Mouse (Mus musculus) erythroblast, embryonic 14.5 days (primary cell): ENCODE measurements around the gene Hsf2. TPM values are rescaled to one million over a fixed set of nuclear protein-coding genes. Genes with fewer than 3 reads are reported as not detected.
A peak's percentile ranks its signal among the peaks of the same experiment; 100 is the strongest.
"Not testable (repeated sequence)": the region's sequence is repeated elsewhere in the genome, so short reads cannot be mapped to it uniquely, and the experiment has no call there.

Experiments
- H3K27me3 ChIP-seq: 2 replicates; pipeline ENCODE4 v1.6.1; 2012; ENCODE audit warnings: inconsistent platforms; ENCODE audit not compliant: control insufficient read depth
- H3K36me3 ChIP-seq: 2 replicates; pipeline ENCODE4 v1.6.1; 2012; ENCODE audit warnings: mild to moderate bottlenecking, inconsistent platforms; ENCODE audit not compliant: control insufficient read depth
- H3K4me1 ChIP-seq: 2 replicates; pipeline ENCODE4 v1.6.1; 2012; ENCODE audit warnings: inconsistent platforms; ENCODE audit not compliant: control insufficient read depth
- H3K4me3 ChIP-seq: replicated peaks from 2 replicates; pipeline ENCODE3; 2012; ENCODE audit warnings: moderate library complexity, mild to moderate bottlenecking, inconsistent platforms
- H3K9me3 ChIP-seq: 2 replicates; pipeline ENCODE4 v1.6.1; 2012; ENCODE audit warnings: low read length, inconsistent platforms, mixed read lengths; ENCODE audit not compliant: control insufficient read depth
- GATA1 ChIP-seq: IDR thresholded peaks from 2 replicates; pipeline ENCODE4 v1.6.1; 2012; ENCODE audit warnings: low read length, inconsistent platforms, mixed read lengths
- TAL1 ChIP-seq: IDR thresholded peaks from 3 replicates; pipeline ENCODE4 v1.6.1; 2012; ENCODE audit warnings: low read length, inconsistent platforms, mixed read lengths
- polyA plus RNA-seq: library from polyadenylated mRNA; stranded (reverse); fragments of >175 nt; gene quantifications from 2 replicates; pipeline ENCODE4 v1.2.3, GENCODE M21; 2012

Gene Hsf2
- polyA plus RNA-seq, 1 experiment, result 0.01 TPM

DNA sequence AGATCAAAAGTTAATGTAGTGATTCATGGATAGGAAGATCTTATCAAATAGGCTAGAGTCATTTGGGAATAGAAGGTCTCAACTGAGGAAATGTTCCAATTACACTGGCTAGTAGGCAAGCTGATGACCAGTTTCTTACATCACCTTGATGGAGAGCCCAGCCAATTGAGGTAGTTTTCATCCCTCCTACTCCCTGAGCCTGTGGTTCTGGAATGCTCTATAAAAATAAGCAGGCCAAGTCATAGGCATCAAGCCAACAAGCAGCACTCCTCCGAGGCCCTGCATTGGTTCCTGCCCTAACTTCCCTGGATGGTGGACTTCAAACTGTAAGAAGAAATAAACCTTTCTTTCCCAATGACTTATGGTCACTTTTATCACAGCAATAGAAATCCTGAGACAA lies 29.1 kb downstream of the Hsf2 start:
- H3K36me3 ChIP-seq, result peaks cover 89% of the 10 kb centered on the region
- TF ChIP-seq GATA1 (no peak), TAL1 (no peak)

DNA sequence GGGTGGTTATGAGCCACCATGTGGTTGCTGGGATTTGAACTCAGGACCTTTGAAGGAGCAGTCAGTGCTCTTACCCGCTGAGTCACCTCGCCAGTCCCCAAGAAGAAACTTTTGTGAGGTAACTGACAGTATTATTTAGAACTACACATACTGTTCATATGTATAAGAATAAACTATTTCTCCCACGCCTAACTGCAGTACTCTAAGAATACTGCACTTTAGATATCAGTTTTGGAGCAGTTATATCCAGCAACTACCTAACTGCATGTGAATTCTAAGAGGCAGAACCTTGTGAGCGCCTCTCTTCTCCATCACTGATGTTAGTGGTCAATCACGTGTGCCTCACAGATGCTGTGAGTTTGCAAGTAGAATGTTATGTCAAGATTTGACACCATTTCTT lies 40.3 kb downstream of the Hsf2 start:
- Histone ChIP-seq H3K4me1 (peaks cover 36% of the 10 kb centered on the region), H3K9me3 (no peaks in the 10 kb centered on the region), H3K4me3 (no peak overlapping the region), H3K27me3 (no peaks in the 10 kb centered on the region), H3K36me3 (peaks cover 81% of the 10 kb centered on the region)
- no peak for TF ChIP-seq TAL1
- TF ChIP-seq GATA1, result no peak

More for the DNA sequence above, 29.1 kb downstream of the Hsf2 start:
- Histone ChIP-seq H3K4me1 (no peaks in the 10 kb centered on the region), H3K4me3 (no peak overlapping the region), H3K9me3 (no peaks in the 10 kb centered on the region), H3K27me3 (no peaks in the 10 kb centered on the region)

DNA sequence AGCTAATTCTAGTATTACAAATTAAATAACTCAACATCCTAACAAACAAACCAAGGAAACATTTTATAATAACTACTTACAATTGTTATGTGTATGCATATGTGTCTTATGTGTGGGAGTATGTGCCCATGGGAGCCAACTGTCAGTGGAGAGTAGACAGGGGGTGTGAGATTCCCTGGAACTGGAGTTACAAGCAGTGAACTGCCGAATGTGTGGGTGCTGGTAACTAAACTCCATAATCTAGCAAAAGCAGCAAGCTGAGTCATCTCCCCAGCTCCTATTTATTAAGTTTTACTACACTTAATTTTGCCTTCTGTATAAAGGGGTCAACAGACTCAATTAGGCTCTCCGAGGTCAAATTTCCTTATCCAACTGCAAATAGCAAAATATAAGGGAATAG lies 44.9 kb downstream of the Hsf2 start:
- H3K36me3 ChIP-seq, result peaks cover 37% of the 10 kb centered on the region
- TF ChIP-seq TAL1 (no peak), GATA1 (no peak)
- peak overlapping the region; percentile 97 for H3K4me3 ChIP-seq
- H3K9me3 ChIP-seq, result no peaks in the 10 kb centered on the region
- peaks cover 42% of the 10 kb centered on the region for H3K4me1 ChIP-seq
- peaks cover 2% of the 10 kb centered on the region for H3K27me3 ChIP-seq

DNA sequence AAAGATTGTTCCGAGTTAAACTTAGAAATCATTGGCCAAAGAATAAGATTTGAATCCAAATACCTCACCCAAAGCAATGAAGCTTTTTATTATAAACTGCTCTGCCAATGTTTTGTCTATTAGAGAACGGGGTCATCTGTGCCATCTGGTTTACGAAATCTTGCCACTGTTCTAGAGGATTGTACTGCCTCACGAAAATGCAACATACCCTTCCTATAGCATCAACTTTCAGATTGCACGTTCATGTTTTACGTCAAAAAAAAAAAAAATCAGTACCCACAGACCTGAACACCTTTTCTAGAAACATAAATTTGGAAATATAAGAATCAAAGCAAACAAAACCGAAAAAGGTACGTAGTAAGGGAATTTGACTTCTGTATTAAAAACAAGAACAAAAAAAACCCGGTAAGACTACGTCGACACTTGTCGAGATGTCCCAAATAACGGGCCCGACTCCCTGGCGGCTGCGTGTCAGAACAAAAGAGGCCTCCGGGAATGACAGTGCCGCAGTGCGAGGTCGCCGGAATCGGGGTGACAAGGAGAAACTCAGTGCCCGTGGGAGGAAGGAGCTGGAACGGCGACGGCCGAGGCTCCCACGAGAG lies 45.5 kb downstream of the Hsf2 start:
- H3K36me3 ChIP-seq, result peaks cover 31% of the 10 kb centered on the region
- TF ChIP-seq GATA1, result no peak
- no peak for TF ChIP-seq TAL1
- H3K4me1 ChIP-seq, result peaks cover 39% of the 10 kb centered on the region
- H3K4me3 ChIP-seq, result peak overlapping the region; percentile 97
- H3K9me3 ChIP-seq, result no peaks in the 10 kb centered on the region
- H3K27me3 ChIP-seq, result peaks cover 3% of the 10 kb centered on the region

DNA sequence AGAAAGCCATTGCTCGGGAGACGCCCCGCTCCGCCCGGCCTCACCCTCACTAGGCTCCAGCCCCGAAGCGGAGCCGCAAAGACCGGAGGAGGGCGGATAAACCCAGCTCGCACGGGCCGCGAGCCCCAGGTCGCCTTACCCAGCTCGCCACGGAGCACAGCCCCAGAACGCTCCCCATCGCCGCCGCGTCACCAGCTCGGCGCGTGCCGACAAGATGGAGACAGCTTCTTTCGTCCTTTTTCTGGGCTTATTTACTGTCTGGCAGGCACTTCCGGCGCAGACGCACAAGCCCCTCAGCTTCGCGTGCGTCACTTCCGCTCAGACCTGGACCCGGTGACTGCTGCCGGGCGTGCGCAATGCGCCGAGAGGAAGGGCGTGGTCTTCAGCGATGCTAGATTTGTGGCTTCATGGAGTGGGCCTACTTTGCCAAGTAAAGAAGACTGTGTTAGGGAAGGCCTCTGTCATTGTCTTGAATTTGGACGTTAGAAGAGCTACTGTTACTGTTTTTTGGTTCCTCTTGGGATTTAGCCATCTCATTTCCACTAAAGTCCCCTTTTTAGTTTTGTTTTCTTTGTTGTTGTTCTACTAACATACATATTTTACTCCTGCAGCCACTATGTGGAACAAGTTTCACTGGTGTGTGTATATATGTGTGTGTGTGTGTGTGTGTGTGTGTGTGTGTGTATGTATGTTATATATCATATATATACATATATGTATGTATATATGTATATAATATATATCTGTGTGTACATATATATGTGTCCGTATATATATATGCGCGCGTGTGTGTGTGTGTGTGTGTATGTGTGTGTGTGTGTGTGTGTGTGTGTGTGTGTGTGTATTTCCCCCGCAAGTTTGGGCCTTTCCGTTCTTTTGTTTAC lies 46.3 kb downstream of the Hsf2 start, which contains the start of gene Serinc1:
TSS of gene Serinc1 (minus strand) at position 313 of the 884 bp plus-strand sequence.
- H3K9me3 ChIP-seq, result no peaks in the 10 kb centered on the region
- peaks cover 6% of the 10 kb centered on the region for H3K27me3 ChIP-seq
- peaks cover 37% of the 10 kb centered on the region for H3K4me1 ChIP-seq
- H3K4me3 ChIP-seq, result peak within 1 kb of the TSS; percentile 97
- H3K36me3 ChIP-seq, result peaks cover 23% of the 10 kb centered on the region
- no peak for TF ChIP-seq GATA1
- no peak for TF ChIP-seq TAL1

DNA sequence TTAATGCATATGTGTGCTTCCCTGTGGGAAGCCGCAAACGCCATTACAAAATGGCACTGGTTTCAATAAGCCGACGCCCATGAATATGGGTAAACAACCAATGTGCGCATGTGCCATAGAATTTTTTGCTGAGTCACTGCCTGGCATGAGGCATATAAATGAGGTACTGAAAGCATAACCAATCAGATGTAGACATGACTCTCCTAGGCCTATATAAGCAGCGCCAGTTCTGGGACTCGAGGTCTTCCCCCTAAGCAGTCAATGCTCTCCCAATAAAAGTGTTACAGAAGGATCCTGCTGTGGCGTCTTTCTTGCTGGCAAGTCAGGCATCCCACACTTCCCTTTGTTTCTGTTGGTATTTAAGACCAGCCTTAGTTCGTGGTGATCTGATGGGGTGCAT lies 57.7 kb downstream of the Hsf2 start:
- H3K27me3 ChIP-seq, H3K9me3 ChIP-seq, H3K4me3 ChIP-seq, H3K4me1 ChIP-seq, H3K36me3 ChIP-seq: not testable (repeated sequence)

DNA sequence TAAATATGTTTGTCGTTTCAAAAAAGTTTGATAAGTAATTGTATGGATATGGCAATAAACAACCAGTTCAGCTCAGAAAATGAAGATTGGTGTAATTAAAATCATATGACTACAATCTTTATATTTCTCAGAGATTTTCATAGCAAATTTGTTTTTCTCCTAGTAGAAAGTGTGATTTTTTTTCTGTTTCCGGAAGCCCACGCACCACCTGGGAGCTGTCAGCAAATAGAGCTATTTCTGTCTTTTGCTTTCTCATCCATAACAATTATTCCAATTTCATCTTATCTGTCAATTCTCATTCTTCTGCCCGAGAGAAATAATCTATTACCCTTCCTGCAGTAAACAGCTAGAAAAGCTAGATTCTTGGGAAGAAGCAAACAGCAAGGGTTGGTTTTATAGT lies 63.4 kb downstream of the Hsf2 start:
- Histone ChIP-seq H3K36me3 (no peaks in the 10 kb centered on the region), H3K9me3 (no peaks in the 10 kb centered on the region), H3K4me1 (no peaks in the 10 kb centered on the region), H3K4me3 (no peak overlapping the region), H3K27me3 (no peaks in the 10 kb centered on the region; the same call in 1 of the 2 replicates)
- TF ChIP-seq GATA1 (no peak), TAL1 (no peak)

DNA sequence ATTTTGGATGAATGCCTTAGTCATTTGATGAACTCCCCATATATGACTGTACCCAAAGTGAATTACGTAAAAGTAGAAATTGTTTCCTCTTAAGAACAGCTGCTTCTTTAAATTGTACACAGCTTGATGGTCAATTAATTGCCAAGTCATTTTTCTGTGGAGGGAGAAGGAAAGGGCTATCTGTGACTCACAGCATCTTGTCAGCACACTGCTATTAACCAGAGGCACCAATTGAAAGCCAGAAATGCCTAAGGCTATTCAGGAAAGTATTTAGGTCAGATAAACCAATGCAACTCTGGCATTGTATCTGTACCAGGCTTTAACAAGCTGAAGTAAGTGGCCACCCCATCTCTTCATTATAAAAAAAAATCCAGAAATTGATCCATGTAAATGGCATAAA lies 67.5 kb downstream of the Hsf2 start:
- H3K4me3 ChIP-seq, result no peak overlapping the region
- no peaks in the 10 kb centered on the region for H3K36me3 ChIP-seq
- H3K27me3 ChIP-seq, result no peaks in the 10 kb centered on the region; the same call in 1 of the 2 replicates
- no peaks in the 10 kb centered on the region for H3K4me1 ChIP-seq
- no peak for TF ChIP-seq GATA1
- TF ChIP-seq TAL1, result no peak
- H3K9me3 ChIP-seq, result no peaks in the 10 kb centered on the region

DNA sequence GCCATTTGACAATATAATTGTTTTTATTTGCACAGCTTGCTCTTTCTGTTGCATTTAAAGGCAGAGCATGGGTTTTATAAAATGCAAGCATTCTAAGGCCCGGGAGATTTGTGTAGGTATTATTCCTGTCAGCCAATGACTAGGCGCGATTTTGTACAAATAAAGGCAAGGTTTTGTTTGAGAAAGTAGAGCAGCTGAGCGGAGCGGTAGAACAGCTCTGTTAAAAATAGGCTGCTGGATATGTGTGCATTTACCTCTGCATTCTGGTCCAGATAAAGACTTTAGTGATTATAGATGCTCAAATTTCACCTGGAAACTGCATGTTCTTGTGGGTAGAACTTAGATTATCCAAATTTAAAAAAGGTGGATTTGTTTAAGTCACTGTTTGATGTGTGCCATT lies 71.4 kb downstream of the Hsf2 start:
- H3K36me3 ChIP-seq, result no peaks in the 10 kb centered on the region
- TF ChIP-seq TAL1 (no peak), GATA1 (no peak)

More for the DNA sequence above, 71.4 kb downstream of the Hsf2 start:
- Histone ChIP-seq H3K4me1 (no peaks in the 10 kb centered on the region), H3K4me3 (no peak overlapping the region), H3K27me3 (no peaks in the 10 kb centered on the region), H3K9me3 (no peaks in the 10 kb centered on the region)

Other genes starting within 250 kb of the Hsf2 start
- gene Serinc1, start 46.1 kb downstream of the Hsf2 start, polyA plus RNA-seq, result 1.1 and 1.3 TPM in 2 replicates
- gene Pkib, start 145.6 kb downstream of the Hsf2 start, polyA plus RNA-seq, result 0.01 TPM in 1 of 2 replicates, not detected in the other